Mouse (Mus musculus): ENCODE measurements at regions not wholly inside any gene's neighbourhood (a gene's known extent, or its start where the extent isn't known, plus 50 kb on each side); places are given as distances from the start of the nearest gene placed in this dataset.

DNA sequence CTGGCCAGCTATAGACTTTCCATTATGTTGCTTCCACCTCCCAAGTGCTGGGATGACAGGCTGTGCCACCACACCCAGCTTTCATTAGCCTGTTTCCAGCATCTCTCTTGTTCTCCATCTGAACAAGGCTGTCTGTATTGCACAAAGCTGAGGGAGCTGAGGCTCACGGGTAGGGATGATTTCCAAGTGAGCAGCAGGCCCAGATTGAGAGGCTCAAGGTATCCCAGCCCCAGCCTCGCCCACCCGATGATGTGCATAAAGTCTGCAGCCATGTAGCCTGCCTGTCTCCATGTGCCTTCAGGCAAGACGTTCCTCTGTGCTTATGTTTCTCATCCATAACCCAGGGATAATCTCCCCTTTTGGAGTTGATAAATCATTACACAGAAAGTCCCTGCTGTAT is 57.5 kb upstream of the Gsc start:
- TF ChIP-seq CTCF (IDR thresholded peaks at IDR 0.05; ENCODE audit: low read depth) (no peak), EP300 (IDR thresholded peaks at IDR 0.05; ENCODE audit: low read depth) (no peak)

Measured in liver, postnatal 0 days (tissue).